Mouse (Mus musculus) liver, adult 2 months (tissue): ENCODE results near the gene Larp1. TPM values are rescaled to one million over a fixed set of nuclear protein-coding genes. Genes with fewer than 3 reads are reported as not detected.

Experiments used
- DNase-seq: peaks from one replicate; pipeline ENCODE4 v3.0.0-alpha.2; 2011; ENCODE audit warnings: low read depth, low spot score; ENCODE audit errors: extremely low read depth
- H3K27ac ChIP-seq: fragments of 200-500 bp; replicated peaks from 2 replicates; pipeline ENCODE4 v1.5.1; 2012; ENCODE audit warnings: low read depth, mild to moderate bottlenecking, control low read depth, inconsistent platforms, low read length; ENCODE audit not compliant: insufficient read depth
- H3K27me3 ChIP-seq: fragments of 200-500 bp; 2 replicates; pipeline ENCODE4 v1.6.1; 2012; ENCODE audit warnings: mild to moderate bottlenecking, moderate library complexity, low read length, inconsistent platforms; ENCODE audit not compliant: control insufficient read depth, insufficient read depth
- H3K36me3 ChIP-seq: fragments of 200-500 bp; 2 replicates; pipeline ENCODE4 v1.6.1; 2012; ENCODE audit warnings: low read length, inconsistent platforms; ENCODE audit not compliant: control insufficient read depth, insufficient read depth
- H3K4me1 ChIP-seq: fragments of 200-500 bp; 2 replicates; pipeline ENCODE4 v1.6.1; 2011; ENCODE audit warnings: low read length; ENCODE audit not compliant: control insufficient read depth, insufficient read depth
- H3K4me3 ChIP-seq: fragments of 200-500 bp; 2 replicates; pipeline ENCODE4 v1.5.1; 2011; ENCODE audit warnings: low read depth, mild to moderate bottlenecking, control low read depth, low read length, moderate library complexity; ENCODE audit not compliant: insufficient read depth
- H3K79me2 ChIP-seq: fragments of 200-500 bp; 2 replicates; pipeline ENCODE4 v1.6.1; 2012; ENCODE audit warnings: inconsistent platforms, mild to moderate bottlenecking, low read length, moderate library complexity; ENCODE audit not compliant: control insufficient read depth, insufficient read depth
- H3K9ac ChIP-seq: fragments of 200-500 bp; 2 replicates; pipeline ENCODE4 v1.6.1; 2012; ENCODE audit warnings: low read depth, mild to moderate bottlenecking, control low read depth, inconsistent platforms, low read length
- CTCF ChIP-seq: fragments of 200-500 bp; IDR thresholded peaks from 2 replicates; pipeline ENCODE4 v1.5.1; 2011; ENCODE audit warnings: low read depth, low read length, control low read depth
- POLR2A ChIP-seq: fragments of 200-500 bp; IDR thresholded peaks from 2 replicates; pipeline ENCODE4 v1.6.1; 2011; ENCODE audit warnings: low read length, control low read depth; ENCODE audit not compliant: insufficient read depth; ENCODE audit errors: extremely low read depth
- WGBS: fragments of 180-500 bp; shearing (Covaris S2); methylation state at CpG from one replicate; pipeline ENCODE4 v1.1.7; 2018; 5-methylcytosine and 5-hydroxymethylcytosine counted together
- polyA plus RNA-seq: library from polyadenylated mRNA; depleted of rRNA; stranded (reverse); fragments of >200 nt; gene quantifications from 2 replicates; pipeline ENCODE4 v1.2.3, GENCODE M21; 2012
- total RNA-seq: library from RNA; depleted of rRNA; stranded (reverse); fragments of >200 nt; gene quantifications from 2 replicates; pipeline ENCODE4 v1.2.3, GENCODE M21; 2014

Larp1 gene
- total and polyA plus RNA-seq, 2 experiments: 19.7 to 39.8 TPM

- H3K79me2 ChIP-seq: peaks cover 78% of the 10 kb centered on the region
- no peak overlapping the region for H3K9ac ChIP-seq
- no peaks in the 10 kb centered on the region; the same call in 1 of the 2 replicates for H3K36me3 ChIP-seq
- 23% methylated on average over 1 of the region's 1 CpGs for WGBS
- TF ChIP-seq CTCF (no peak), POLR2A (no peak)
- no peak overlapping the region for H3K4me3 ChIP-seq
- no peaks in the 10 kb centered on the region for H3K27me3 ChIP-seq
- H3K27ac ChIP-seq: no peak overlapping the region
- DNase-seq: no peak
- H3K4me1 ChIP-seq: peaks cover 53% of the 10 kb centered on the region
These were observed 15.4 kb downstream of the Larp1 start for GRCm38 (mm10) chr11:58024271-58024670.

GRCm38 (mm10) chr11:58024671-58025070 lies 15.8 kb downstream of the Larp1 start:
- H3K9ac ChIP-seq: no peak overlapping the region

GRCm38 (mm10) chr11:58025881-58026280 lies 17.0 kb downstream of the Larp1 start:
- WGBS: 34% methylated on average over 4 of the region's 4 CpGs
- no peak overlapping the region for H3K9ac ChIP-seq
- peaks cover 45% of the 10 kb centered on the region for H3K4me1 ChIP-seq

More at GRCm38 (mm10) chr11:58024671-58025070, 15.8 kb downstream of the Larp1 start:
- DNase-seq: no peak
- no peak overlapping the region for H3K4me3 ChIP-seq
- 62% methylated on average over 2 of the region's 2 CpGs for WGBS
- no peak overlapping the region for H3K27ac ChIP-seq
- TF ChIP-seq POLR2A (no peak), CTCF (no peak)
- H3K27me3 ChIP-seq: no peaks in the 10 kb centered on the region
- peaks cover 77% of the 10 kb centered on the region for H3K79me2 ChIP-seq
- no peaks in the 10 kb centered on the region; the same call in 1 of the 2 replicates for H3K36me3 ChIP-seq
- peaks cover 50% of the 10 kb centered on the region for H3K4me1 ChIP-seq

GRCm38 (mm10) chr11:58026337-58026736 lies 17.5 kb downstream of the Larp1 start:
- Histone ChIP-seq H3K9ac (no peak overlapping the region), H3K27me3 (no peaks in the 10 kb centered on the region), H3K79me2 (peaks cover 77% of the 10 kb centered on the region), H3K4me3 (no peak overlapping the region), H3K4me1 (peaks cover 44% of the 10 kb centered on the region), H3K36me3 (no peaks in the 10 kb centered on the region; the same call in 1 of the 2 replicates), H3K27ac (no peak overlapping the region)
- TF ChIP-seq POLR2A: no peak
- TF ChIP-seq CTCF: no peak
- WGBS: 32% methylated on average over 3 of the region's 3 CpGs
- no peak for DNase-seq

More at GRCm38 (mm10) chr11:58025881-58026280, 17.0 kb downstream of the Larp1 start:
- H3K36me3 ChIP-seq: no peaks in the 10 kb centered on the region; the same call in 1 of the 2 replicates
- no peaks in the 10 kb centered on the region for H3K27me3 ChIP-seq
- peaks cover 75% of the 10 kb centered on the region for H3K79me2 ChIP-seq
- no peak overlapping the region for H3K27ac ChIP-seq
- no peak for DNase-seq
- H3K4me3 ChIP-seq: no peak overlapping the region
- TF ChIP-seq POLR2A (no peak), CTCF (no peak)

- no peaks in the 10 kb centered on the region for H3K27me3 ChIP-seq
- 36% methylated on average over 1 of the region's 1 CpGs for WGBS
- H3K27ac ChIP-seq: no peak overlapping the region
- H3K79me2 ChIP-seq: peaks cover 77% of the 10 kb centered on the region
- H3K4me1 ChIP-seq: peaks cover 43% of the 10 kb centered on the region
- TF ChIP-seq POLR2A: no peak
- TF ChIP-seq CTCF: no peak
- H3K4me3 ChIP-seq: no peak overlapping the region
- no peak overlapping the region for H3K9ac ChIP-seq
- H3K36me3 ChIP-seq: no peaks in the 10 kb centered on the region; the same call in 1 of the 2 replicates
- no peak for DNase-seq
These were observed 18.0 kb downstream of the Larp1 start for GRCm38 (mm10) chr11:58026860-58027259.

- H3K27ac ChIP-seq: no peak overlapping the region
- 86% methylated on average over 1 of the region's 1 CpGs for WGBS
- H3K9ac ChIP-seq: no peak overlapping the region
- no peak for TF ChIP-seq CTCF
- TF ChIP-seq POLR2A: no peak
- peaks cover 48% of the 10 kb centered on the region for H3K4me1 ChIP-seq
- H3K36me3 ChIP-seq: no peaks in the 10 kb centered on the region; the same call in 1 of the 2 replicates
- H3K4me3 ChIP-seq: no peak overlapping the region
- no peaks in the 10 kb centered on the region for H3K27me3 ChIP-seq
- no peak for DNase-seq
- peaks cover 88% of the 10 kb centered on the region for H3K79me2 ChIP-seq
These were observed 20.1 kb downstream of the Larp1 start for GRCm38 (mm10) chr11:58028981-58029380.
